Mouse (Mus musculus): ENCODE results near the gene Gm49388. TPM values are rescaled to one million over a fixed set of nuclear protein-coding genes. Genes with fewer than 3 reads are reported as not detected.

The Gm49388 gene
- total RNA-seq, 2 experiments from 2014 or later = 4.2 to 4.3 TPM

DNA sequence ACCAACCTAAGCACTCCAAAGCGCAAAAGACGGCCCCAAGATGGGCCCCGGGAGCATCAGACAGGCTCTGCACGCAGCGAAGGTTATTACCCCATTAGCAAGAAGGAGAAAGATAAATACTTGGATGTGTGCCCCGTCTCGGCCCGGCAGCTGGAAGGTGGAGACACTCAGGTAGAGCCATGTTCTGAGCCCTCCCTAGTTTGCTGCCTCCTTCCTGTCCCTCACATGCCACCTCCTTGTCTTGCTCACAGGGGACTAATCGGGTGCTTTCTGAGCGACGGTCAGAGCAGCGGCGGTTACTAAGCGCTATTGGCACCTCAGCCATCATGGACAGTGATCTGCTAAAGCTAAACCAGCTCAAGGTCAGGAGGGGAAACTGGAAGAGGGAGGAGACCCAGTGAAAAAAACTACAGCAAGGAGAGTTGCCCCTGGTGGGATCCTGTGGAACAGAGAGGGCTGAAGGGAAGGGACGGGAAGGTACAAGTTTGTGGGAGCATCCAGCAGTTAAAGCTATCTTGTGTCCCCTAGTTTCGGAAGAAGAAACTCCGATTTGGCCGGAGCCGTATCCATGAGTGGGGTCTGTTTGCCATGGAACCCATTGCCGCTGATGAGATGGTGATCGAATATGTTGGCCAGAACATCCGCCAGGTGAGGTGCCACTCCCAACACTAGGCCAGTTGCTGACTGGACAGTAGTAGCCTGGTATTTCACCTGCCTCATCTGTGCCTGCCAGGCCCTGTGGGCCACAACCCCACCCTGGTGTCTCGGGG lies 11.9 kb downstream of the Gm49388 start:
- TF ChIP-seq CTCF (IDR thresholded peaks at IDR 0.05) = no peak
- H3K27ac ChIP-seq = no peak overlapping the region
- no peak overlapping the region for H3K4me3 ChIP-seq
- DNase-seq (ENCODE audit: extremely low spot score in 1 of 2, low spot score in 2 of 2) = no peak
- intact Hi-C loops (cut with DNase I) = no loop called here

- H3K4me3 ChIP-seq = no peak overlapping the region
- no peak overlapping the region for H3K27ac ChIP-seq
- intact Hi-C loops (cut with DNase I) = no loop called here
- TF ChIP-seq CTCF (IDR thresholded peaks at IDR 0.05) = no peak
- DNase-seq (ENCODE audit: extremely low spot score in 1 of 2, low spot score in 2 of 2) = no peak
These were observed 13.2 kb downstream of the Gm49388 start for GRCm38 (mm10) chr7:127798591-127798990.

GRCm38 (mm10) chr7:127799211-127799610 lies 13.8 kb downstream of the Gm49388 start:
- Histone ChIP-seq H3K4me3 (no peak overlapping the region), H3K27ac (no peak overlapping the region)
- DNase-seq (ENCODE audit: extremely low spot score in 1 of 2, low spot score in 2 of 2) = no peak
- intact Hi-C loops (cut with DNase I) = no loop called here
- no peak for TF ChIP-seq CTCF (IDR thresholded peaks at IDR 0.05)

- no peak for TF ChIP-seq CTCF (IDR thresholded peaks at IDR 0.05)
- no peak overlapping the region for H3K4me3 ChIP-seq
- no peak overlapping the region for H3K27ac ChIP-seq
- intact Hi-C loops (cut with DNase I) = loop anchor here (1.0 kb wide), 1 partner anchor 76 kb away; no protein-coding TSS in a partner anchor
- DNase-seq (ENCODE audit: extremely low spot score in 1 of 2, low spot score in 2 of 2) = no peak
These were observed 14.3 kb downstream of the Gm49388 start for GRCm38 (mm10) chr7:127799738-127800137.

- Histone ChIP-seq H3K27ac (peak within 1 kb of the TSS; percentile 80), H3K4me3 (peak within 1 kb of the TSS; percentile 44)
- peak; percentile 84 to 89 for DNase-seq (ENCODE audit: extremely low spot score in 1 of 2, low spot score in 2 of 2)
- intact Hi-C loops (cut with DNase I) = loop anchor here (1.0 kb wide), 1 partner anchor 75 kb away; no protein-coding TSS in a partner anchor
- peak; percentile 97 for TF ChIP-seq CTCF (IDR thresholded peaks at IDR 0.05)
These were observed 15.1 kb downstream of the Gm49388 start, which contains the start of gene Hsd3b7 for GRCm38 (mm10) chr7:127800435-127801009. Hsd3b7 (plus strand) TSS chr7:127800604.

DNA sequence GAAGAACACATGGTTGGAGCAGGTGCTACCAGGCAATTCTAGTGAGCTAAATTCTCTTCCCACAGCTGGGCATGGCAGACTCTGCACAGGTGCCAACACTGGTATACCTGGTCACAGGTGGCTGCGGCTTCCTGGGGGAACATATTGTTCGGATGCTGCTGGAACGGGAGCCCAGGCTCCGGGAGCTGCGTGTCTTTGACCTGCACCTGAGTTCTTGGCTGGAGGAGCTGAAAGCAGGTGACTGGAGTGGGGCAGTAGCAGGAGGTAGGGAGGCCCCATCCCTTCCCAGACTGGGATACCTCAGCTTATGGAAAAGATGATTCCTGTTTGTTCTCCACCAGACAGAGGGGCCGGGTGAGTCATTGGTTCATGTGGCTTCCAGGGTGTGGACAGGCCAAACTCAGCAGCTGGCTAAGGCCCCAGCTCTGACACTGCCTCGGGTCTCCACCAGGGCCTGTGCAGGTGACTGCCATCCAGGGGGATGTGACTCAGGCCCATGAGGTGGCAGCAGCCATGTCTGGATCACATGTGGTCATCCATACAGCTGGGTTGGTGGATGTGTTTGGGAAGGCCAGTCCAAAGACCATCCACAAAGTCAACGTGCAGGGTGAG lies 15.7 kb downstream of the Gm49388 start:
- intact Hi-C loops (cut with DNase I) = no loop called here
- TF ChIP-seq CTCF (IDR thresholded peaks at IDR 0.05) = no peak; the same call in 1 of the 2 replicates
- peak overlapping the region; percentile 80 for H3K27ac ChIP-seq
- DNase-seq (ENCODE audit: extremely low spot score in 1 of 2, low spot score in 2 of 2) = no peak
- H3K4me3 ChIP-seq = peak overlapping the region; percentile 44; the same call in 1 of the 2 replicates

- DNase-seq (ENCODE audit: extremely low spot score in 1 of 2, low spot score in 2 of 2) = no peak
- Histone ChIP-seq H3K27ac (peak overlapping the region; percentile 78), H3K4me3 (no peak overlapping the region)
- intact Hi-C loops (cut with DNase I) = no loop called here
- TF ChIP-seq CTCF (IDR thresholded peaks at IDR 0.05) = no peak
These were observed 16.9 kb downstream of the Gm49388 start for GRCm38 (mm10) chr7:127802313-127802712.

- DNase-seq (ENCODE audit: extremely low spot score in 1 of 2, low spot score in 2 of 2) = no peak
- TF ChIP-seq CTCF (IDR thresholded peaks at IDR 0.05) = no peak
- Histone ChIP-seq H3K4me3 (no peak overlapping the region), H3K27ac (no peak overlapping the region)
- intact Hi-C loops (cut with DNase I) = no loop called here
These were observed 23.4 kb downstream of the Gm49388 start for GRCm38 (mm10) chr7:127808821-127809220.

- Histone ChIP-seq H3K4me3 (no peak overlapping the region), H3K27ac (no peak overlapping the region)
- intact Hi-C loops (cut with DNase I) = no loop called here
- TF ChIP-seq CTCF (IDR thresholded peaks at IDR 0.05) = no peak
- DNase-seq (ENCODE audit: extremely low spot score in 1 of 2, low spot score in 2 of 2) = no peak
These were observed 24.4 kb downstream of the Gm49388 start for GRCm38 (mm10) chr7:127809846-127810245.

DNA sequence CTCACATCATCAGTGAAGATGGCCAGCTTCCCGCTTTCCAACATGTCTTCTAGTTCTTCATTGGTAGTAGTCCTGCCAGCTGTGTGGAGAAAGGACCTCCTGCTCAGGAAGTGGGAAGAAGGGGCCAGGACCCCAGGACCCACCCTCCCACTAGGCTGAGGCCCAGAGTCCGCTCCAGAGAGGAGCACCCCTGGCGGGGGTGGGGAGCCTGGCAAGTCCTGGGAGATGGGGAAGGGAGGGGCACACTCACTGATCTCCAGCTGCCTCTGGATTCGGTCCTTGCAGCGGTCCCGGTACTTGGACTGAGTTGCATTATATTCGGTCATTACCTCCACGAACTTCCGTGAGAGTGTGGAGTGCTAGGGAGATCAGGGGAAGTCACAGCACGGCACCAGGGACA lies 25.2 kb downstream of the Gm49388 start:
- no peak for DNase-seq (ENCODE audit: extremely low spot score in 1 of 2, low spot score in 2 of 2)
- Histone ChIP-seq H3K27ac (no peak overlapping the region), H3K4me3 (no peak overlapping the region)
- intact Hi-C loops (cut with DNase I) = no loop called here
- TF ChIP-seq CTCF (IDR thresholded peaks at IDR 0.05) = no peak

GRCm38 (mm10) chr7:127811240-127811639 lies 25.8 kb downstream of the Gm49388 start:
- no peak overlapping the region for H3K4me3 ChIP-seq
- intact Hi-C loops (cut with DNase I) = no loop called here
- no peak for TF ChIP-seq CTCF (IDR thresholded peaks at IDR 0.05)
- DNase-seq (ENCODE audit: extremely low spot score in 1 of 2, low spot score in 2 of 2) = no peak
- H3K27ac ChIP-seq = no peak overlapping the region

- DNase-seq (ENCODE audit: extremely low spot score in 1 of 2, low spot score in 2 of 2) = no peak
- no peak for TF ChIP-seq CTCF (IDR thresholded peaks at IDR 0.05)
- Histone ChIP-seq H3K4me3 (no peak overlapping the region), H3K27ac (no peak overlapping the region)
- intact Hi-C loops (cut with DNase I) = no loop called here
These were observed 26.9 kb downstream of the Gm49388 start for GRCm38 (mm10) chr7:127812292-127812691.
